Mouse (Mus musculus) MEL (cell line): ENCODE data around the gene Fam166a. TPM values are rescaled to one million over a fixed set of nuclear protein-coding genes. Genes with fewer than 3 reads are reported as not detected.
A peak's percentile ranks its signal among the peaks of the same experiment; 100 is the strongest.

Source experiments
- DNase-seq: peaks from one replicate; pipeline ENCODE4 v3.0.0; 2011; ENCODE audit warnings: low read depth, low spot score
- H3K27ac ChIP-seq: 2 replicates; pipeline ENCODE4 v1.5.1; 2012; ENCODE audit warnings: low read depth, mild to moderate bottlenecking, control low read depth, low read length, moderate library complexity; ENCODE audit not compliant: control insufficient read depth
- H3K27me3 ChIP-seq, 2 experiments: fragments of 150-350 bp in 1 of 2; sonication (generic) in 1 of 2; 2 replicates each; pipeline ENCODE4 v1.6.1; 2012; ENCODE audit warnings: low read length in 2 of 2, mild to moderate bottlenecking in 2 of 2, improper control_type of control experiment in 1 of 2, moderate library complexity in 1 of 2; ENCODE audit not compliant: insufficient read depth in 2 of 2, control insufficient read depth in 1 of 2
- H3K36me3 ChIP-seq, 2 experiments: 2 replicates each; pipeline ENCODE4 v1.6.1; 2012 to 2014; ENCODE audit warnings: low read length in 2 of 2, improper control_type of control experiment in 1 of 2, inconsistent platforms in 1 of 2, mild to moderate bottlenecking in 1 of 2; ENCODE audit not compliant: insufficient read depth in 2 of 2, control insufficient read depth in 1 of 2
- H3K4me1 ChIP-seq, 2 experiments: fragments of 150-350 bp in 1 of 2; sonication (generic) in 1 of 2; 2 replicates each; pipeline ENCODE4 v1.6.1; 2012; ENCODE audit warnings: low read length in 2 of 2, improper control_type of control experiment in 1 of 2, mild to moderate bottlenecking in 1 of 2; ENCODE audit not compliant: insufficient read depth in 2 of 2, control insufficient read depth in 1 of 2
- H3K4me3 ChIP-seq, 2 experiments: fragments of 150-350 bp in 1 of 2; sonication (generic) in 1 of 2; 2 replicates each; pipeline ENCODE4 v1.5.1; 2012; ENCODE audit warnings: low read depth in 2 of 2, low read length in 2 of 2, mild to moderate bottlenecking in 2 of 2, moderate library complexity in 2 of 2, control low read depth in 1 of 2, improper control_type of control experiment in 1 of 2; ENCODE audit not compliant: control insufficient read depth in 1 of 2, insufficient read depth in 1 of 2
- H3K79me2 ChIP-seq: 2 replicates; pipeline ENCODE4 v1.6.1; 2012; ENCODE audit warnings: mild to moderate bottlenecking, low read length, moderate library complexity; ENCODE audit not compliant: control insufficient read depth, poor library complexity, insufficient read depth
- H3K9ac ChIP-seq: 2 replicates; pipeline ENCODE4 v1.6.1; 2012; ENCODE audit warnings: low read depth, mild to moderate bottlenecking, control low read depth, low read length, moderate library complexity; ENCODE audit not compliant: control insufficient read depth, poor library complexity, severe bottlenecking
- H3K9me3 ChIP-seq: fragments of 150-350 bp; sonication (generic); replicated peaks from 2 replicates; pipeline ENCODE4 v1.6.1; 2012; ENCODE audit warnings: mild to moderate bottlenecking, low read length, improper control_type of control experiment, moderate library complexity; ENCODE audit not compliant: insufficient read depth
- BHLHE40 ChIP-seq: IDR thresholded peaks from 2 replicates; pipeline ENCODE4 v1.6.1; 2012; ENCODE audit warnings: low read depth, mild to moderate bottlenecking, inconsistent platforms, low read length, improper control_type of control experiment, borderline replicate concordance
- CHD2 ChIP-seq: IDR thresholded peaks from 2 replicates; pipeline ENCODE4 v1.6.1; 2011; ENCODE audit warnings: low read length, improper control_type of control experiment
- CTCF ChIP-seq, 3 experiments: IDR thresholded peaks in 2 of 3; conservative IDR thresholded peaks in 1 of 3; 2 replicates each; pipeline ENCODE4 v1.5.1; 2011 to 2012; ENCODE audit warnings: low read length in 3 of 3, low read depth in 2 of 3, mild to moderate bottlenecking in 2 of 3, improper control_type of control experiment in 1 of 3, inconsistent platforms in 1 of 3, mixed read lengths in 1 of 3, moderate library complexity in 1 of 3; ENCODE audit not compliant: control insufficient read depth in 1 of 3, insufficient read depth in 1 of 3, poor library complexity in 1 of 3, severe bottlenecking in 1 of 3
- E2F4 ChIP-seq: IDR thresholded peaks from 2 replicates; pipeline ENCODE4 v1.6.1; 2011; ENCODE audit warnings: low read depth, low read length, improper control_type of control experiment, borderline replicate concordance
- ELF1 ChIP-seq: IDR thresholded peaks from 2 replicates; pipeline ENCODE4 v1.6.1; 2014; ENCODE audit warnings: low read depth, mild to moderate bottlenecking, inconsistent platforms, low read length, improper control_type of control experiment, moderate library complexity
- EP300 ChIP-seq, 2 experiments: IDR thresholded peaks; 2 replicates each; pipeline ENCODE4 v1.6.1; 2011; ENCODE audit warnings: improper control_type of control experiment in 2 of 2, low read length in 2 of 2, low read depth in 1 of 2, mild to moderate bottlenecking in 1 of 2
- ETS1 ChIP-seq: IDR thresholded peaks from 2 replicates; pipeline ENCODE4 v1.6.1; 2012; ENCODE audit warnings: low read depth, mild to moderate bottlenecking, inconsistent platforms, low read length, improper control_type of control experiment, moderate library complexity
- GABPA ChIP-seq: IDR thresholded peaks from 2 replicates; pipeline ENCODE4 v1.6.1; 2012; ENCODE audit warnings: low read depth, mild to moderate bottlenecking, inconsistent platforms, low read length, improper control_type of control experiment, moderate library complexity
- HCFC1 ChIP-seq: IDR thresholded peaks from 2 replicates; pipeline ENCODE4 v1.6.1; 2012; ENCODE audit warnings: low read depth, mild to moderate bottlenecking, inconsistent platforms, low read length, improper control_type of control experiment, moderate library complexity
- MAX ChIP-seq: IDR thresholded peaks from 2 replicates; pipeline ENCODE4 v1.6.1; 2011; ENCODE audit warnings: low read length, improper control_type of control experiment
- MAZ ChIP-seq: IDR thresholded peaks from 2 replicates; pipeline ENCODE4 v1.6.1; 2012; ENCODE audit warnings: low read depth, mild to moderate bottlenecking, inconsistent platforms, low read length, improper control_type of control experiment
- MXI1 ChIP-seq: IDR thresholded peaks from 2 replicates; pipeline ENCODE4 v1.6.1; 2011; ENCODE audit warnings: mild to moderate bottlenecking, low read depth, low read length, improper control_type of control experiment
- MYB ChIP-seq: IDR thresholded peaks from 2 replicates; pipeline ENCODE4 v1.6.1; 2011; ENCODE audit warnings: mild to moderate bottlenecking, low read depth, low read length, improper control_type of control experiment
- MYC ChIP-seq: IDR thresholded peaks from 2 replicates; pipeline ENCODE4 v1.6.1; 2011; ENCODE audit warnings: low read depth, mild to moderate bottlenecking, low read length, improper control_type of control experiment, moderate library complexity
- NELFE ChIP-seq: IDR thresholded peaks from 2 replicates; pipeline ENCODE4 v1.6.1; 2011; ENCODE audit warnings: low read depth, low read length, improper control_type of control experiment
- NRF1 ChIP-seq: IDR thresholded peaks from 2 replicates; pipeline ENCODE4 v1.6.1; 2014; ENCODE audit warnings: low read depth, mild to moderate bottlenecking, inconsistent platforms, low read length, improper control_type of control experiment, moderate library complexity; ENCODE audit not compliant: poor library complexity, insufficient read depth, severe bottlenecking
- POLR2A ChIP-seq, 2 experiments: IDR thresholded peaks; 2 replicates each; pipeline ENCODE4 v1.6.1; 2011 to 2012; ENCODE audit warnings: low read length in 2 of 2, mild to moderate bottlenecking in 2 of 2, control low read depth in 1 of 2, improper control_type of control experiment in 1 of 2, low read depth in 1 of 2, moderate library complexity in 1 of 2; ENCODE audit not compliant: control insufficient read depth in 1 of 2, insufficient read depth in 1 of 2, poor library complexity in 1 of 2
- POLR2AphosphoS2 ChIP-seq: IDR thresholded peaks from 2 replicates; pipeline ENCODE4 v1.6.1; 2011; ENCODE audit warnings: low read length, improper control_type of control experiment
- POLR2AphosphoS5 ChIP-seq: IDR thresholded peaks from 2 replicates; pipeline ENCODE4 v1.6.1; 2012; ENCODE audit warnings: low read depth, borderline replicate concordance, mild to moderate bottlenecking, inconsistent platforms, low read length, moderate library complexity, mixed read lengths
- RAD21 ChIP-seq: IDR thresholded peaks from 2 replicates; pipeline ENCODE4 v1.6.1; 2011; ENCODE audit warnings: mild to moderate bottlenecking, low read depth, low read length, improper control_type of control experiment
- RCOR1 ChIP-seq: IDR thresholded peaks from 2 replicates; pipeline ENCODE4 v1.6.1; 2012; ENCODE audit warnings: low read depth, mild to moderate bottlenecking, inconsistent platforms, low read length, improper control_type of control experiment
- SIN3A ChIP-seq: IDR thresholded peaks from 2 replicates; pipeline ENCODE4 v1.6.1; 2012; ENCODE audit warnings: low read length, improper control_type of control experiment, inconsistent platforms
- UBTF ChIP-seq: IDR thresholded peaks from 2 replicates; pipeline ENCODE4 v1.6.1; 2012; ENCODE audit warnings: low read depth, mild to moderate bottlenecking, inconsistent platforms, low read length, improper control_type of control experiment, moderate library complexity, borderline replicate concordance; ENCODE audit not compliant: insufficient read depth
- USF1 ChIP-seq: IDR thresholded peaks from 2 replicates; pipeline ENCODE4 v1.6.1; 2014; ENCODE audit warnings: low read depth, mild to moderate bottlenecking, inconsistent platforms, low read length, improper control_type of control experiment, moderate library complexity
- USF2 ChIP-seq, 2 experiments: IDR thresholded peaks; 2 replicates each; pipeline ENCODE4 v1.6.1; 2011 to 2012; ENCODE audit warnings: improper control_type of control experiment in 2 of 2, low read length in 2 of 2, borderline replicate concordance in 1 of 2, inconsistent platforms in 1 of 2, low read depth in 1 of 2, mild to moderate bottlenecking in 1 of 2; ENCODE audit not compliant: insufficient read depth in 1 of 2
- polyA plus RNA-seq, 2 experiments: library from polyadenylated mRNA; stranded (reverse) in 1 of 2; unstranded in 1 of 2; fragments of >175 nt in 1 of 2; fragments of >200 nt in 1 of 2; gene quantifications; 2 replicates each; pipeline versions ENCODE4 v1.2.1 to v1.2.4; 2012; ENCODE audit warnings: low replicate concordance in 2 of 2, low read depth in 1 of 2; ENCODE audit not compliant: insufficient read length in 2 of 2, insufficient read depth in 1 of 2, missing spikeins in 1 of 2
- total RNA-seq: library from RNA; depleted of rRNA; stranded (reverse); fragments of 300-350 nt; gene quantifications from 2 replicates; pipeline ENCODE4 v1.2.3, GENCODE M21; 2012

The Fam166a gene
- total and polyA plus RNA-seq, 3 experiments, result 1.1 to 15.6 TPM; not detected in 1

DNA sequence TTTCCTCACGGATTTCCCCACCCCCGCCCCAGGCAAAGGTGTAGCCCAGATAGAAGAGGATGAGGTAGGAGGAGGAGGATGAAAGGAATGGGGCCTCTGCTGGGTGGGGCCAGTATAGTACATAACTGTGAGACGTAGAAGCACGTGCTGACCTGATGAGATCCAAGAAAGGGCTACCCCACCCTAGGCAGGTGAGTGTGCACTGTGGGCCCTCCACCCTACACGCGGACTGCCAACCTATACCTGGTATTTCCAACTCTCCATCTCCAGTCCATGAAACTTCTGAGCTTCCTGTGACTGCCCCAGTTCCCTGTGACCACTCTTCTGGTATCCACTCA is 22.9 kb downstream of the Fam166a start:
- Histone ChIP-seq H3K4me3 (peak overlapping the region; percentile 57 to 64), H3K9ac (peak overlapping the region; percentile 79)
- no peak for DNase-seq
- TF ChIP-seq ELF1, result no peak
- TF ChIP-seq E2F4, result no peak
- 0 out of 2 replicates have a peak, but pooled peaks have one; percentile 32 for TF ChIP-seq SIN3A
- no peak for TF ChIP-seq POLR2A (IDR thresholded peaks at IDR 0.05; ENCODE audit: control insufficient read depth in 1 of 2, insufficient read depth in 1 of 2, low read depth in 1 of 2, low read length in 2 of 2, poor library complexity in 1 of 2)
- TF ChIP-seq GABPA, result no peak
- no peak for TF ChIP-seq POLR2AphosphoS5
- no peak for TF ChIP-seq HCFC1
- TF ChIP-seq MYB, result no peak
- TF ChIP-seq POLR2AphosphoS2, result no peak
- TF ChIP-seq USF1, result 0 out of 2 replicates have a peak, but pooled peaks have one; percentile 10
- TF ChIP-seq BHLHE40, result peak; percentile 61; the same call in 1 of the 2 replicates
- peak; percentile 76 for TF ChIP-seq MAX
- TF ChIP-seq EP300 (IDR thresholded peaks at IDR 0.05; ENCODE audit: low read depth in 1 of 2, low read length in 2 of 2), result no peak
- TF ChIP-seq CHD2, result no peak
- TF ChIP-seq MXI1, result peak; percentile 57; the same call in 1 of the 2 replicates
- peak; percentile 57; the same call in 1 of the 2 replicates for TF ChIP-seq MYC
- TF ChIP-seq, all 39 proteins: peak for 6
- no peaks in the 10 kb centered on the region; the same call in 1 of the 2 replicates for H3K79me2 ChIP-seq
- peaks cover 0 to 17% of the 10 kb centered on the region in 2 experiments; a peak in 3 of 4 replicates for H3K4me1 ChIP-seq
- H3K36me3 ChIP-seq, result no peaks in the 10 kb centered on the region
- no peaks in the 10 kb centered on the region for H3K9me3 ChIP-seq
- H3K27me3 ChIP-seq, result no peaks in the 10 kb centered on the region
- H3K27ac ChIP-seq, result peak overlapping the region; percentile 56

DNA sequence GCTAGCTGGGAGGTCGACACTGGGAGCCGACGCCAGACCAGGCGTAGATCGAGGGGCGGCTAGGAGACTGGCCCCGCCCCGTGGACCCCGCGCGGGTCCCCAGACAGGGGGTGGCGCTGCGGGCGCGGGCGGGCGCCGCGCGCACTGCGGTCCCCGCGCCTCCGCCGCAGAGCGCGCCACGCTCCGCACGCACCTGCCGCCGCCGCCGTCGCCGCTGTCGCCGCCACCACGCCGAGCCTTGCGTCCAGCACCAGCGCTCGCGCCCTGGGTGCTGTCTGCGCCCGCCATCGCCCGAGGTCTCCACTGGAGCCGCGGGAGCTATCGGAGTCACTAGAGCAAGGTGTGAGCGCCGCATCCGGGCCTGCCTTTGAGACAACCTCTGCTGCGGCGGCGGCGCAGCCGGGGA is 23.6 kb downstream of the Fam166a start, which contains the start of the genes Rnf208 and Cysrt1:
TSS of gene Rnf208 (plus strand) at position 155 of the 406 bp plus-strand sequence.
TSS of gene Cysrt1 (minus strand) at position 352 of the 406 bp plus-strand sequence.
- Histone ChIP-seq H3K9ac (peak within 1 kb of the TSS; percentile 79), H3K9me3 (no peaks in the 10 kb centered on the region), H3K27ac (peak within 1 kb of the TSS; percentile 56), H3K79me2 (no peaks in the 10 kb centered on the region; the same call in 1 of the 2 replicates), H3K4me1 (peaks cover 0 to 12% of the 10 kb centered on the region in 2 experiments; a peak in 3 of 4 replicates), H3K27me3 (no peaks in the 10 kb centered on the region), H3K36me3 (no peaks in the 10 kb centered on the region), H3K4me3 (peak within 1 kb of the TSS; percentile 57 to 69)
- DNase-seq, result no peak
- TF ChIP-seq UBTF (no peak), E2F4 (no peak), CTCF (IDR thresholded peaks at IDR 0.05 in 2 of 3, conservative IDR thresholded peaks at IDR 0.05 in 1 of 3; ENCODE audit: control insufficient read depth in 1 of 3, insufficient read depth in 1 of 3, low read depth in 2 of 3, low read length in 3 of 3, poor library complexity in 1 of 3, severe bottlenecking in 1 of 3) (no peak), EP300 (IDR thresholded peaks at IDR 0.05; ENCODE audit: low read depth in 1 of 2, low read length in 2 of 2) (no peak), CHD2 (no peak), NELFE (no peak), ELF1 (no peak), NRF1 (no peak), RAD21 (no peak), BHLHE40 (no peak), ETS1 (no peak), MAZ (no peak), USF2 (IDR thresholded peaks at IDR 0.05; ENCODE audit: borderline replicate concordance in 1 of 2, insufficient read depth in 1 of 2, low read depth in 1 of 2, low read length in 2 of 2) (no peak), GABPA (no peak), POLR2A (IDR thresholded peaks at IDR 0.05; ENCODE audit: control insufficient read depth in 1 of 2, insufficient read depth in 1 of 2, low read depth in 1 of 2, low read length in 2 of 2, poor library complexity in 1 of 2) (no peak), RCOR1 (no peak), MYB (no peak)
